Mouse (Mus musculus) cerebellum, adult 2 months (tissue): ENCODE results near the gene Slc45a1.

Experiments
- CTCF ChIP-seq: fragments of 200-500 bp; IDR thresholded peaks from 2 replicates; pipeline ENCODE4 v1.5.1; 2011; ENCODE audit warnings: low read depth, mild to moderate bottlenecking, control low read depth, low read length, moderate library complexity, borderline replicate concordance; ENCODE audit not compliant: insufficient read depth
- POLR2A ChIP-seq: fragments of 200-500 bp; IDR thresholded peaks from 2 replicates; pipeline ENCODE4 v1.6.1; 2011; ENCODE audit warnings: low read length, control low read depth, borderline replicate concordance; ENCODE audit not compliant: insufficient read depth

DNA sequence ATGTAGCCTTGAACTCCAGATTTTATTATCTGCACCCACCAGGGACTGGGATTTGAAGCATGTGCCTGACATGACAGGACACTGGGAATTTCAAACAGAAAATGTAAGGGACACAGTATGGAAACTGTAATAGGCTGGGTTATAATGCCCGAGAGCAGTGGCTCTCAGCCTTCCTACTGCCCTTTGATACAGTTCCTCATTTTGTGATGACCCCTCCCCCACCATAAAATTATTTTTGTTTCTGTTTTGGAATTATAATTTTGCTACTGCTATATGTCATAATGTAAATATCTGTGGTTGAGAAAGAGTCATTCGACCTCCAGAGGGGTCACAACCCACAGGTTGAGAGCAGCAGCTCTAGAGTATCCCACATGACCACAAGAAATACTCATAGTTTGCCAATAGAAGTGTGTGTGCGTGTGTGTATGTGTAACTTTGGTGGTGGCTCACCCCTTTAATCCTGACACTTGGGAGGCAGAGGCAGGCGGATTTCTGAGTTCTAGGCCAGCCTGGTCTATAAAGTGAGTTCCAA, 57.6 kb downstream of the Slc45a1 start:
- TF ChIP-seq CTCF (no peak), POLR2A (no peak)
